Mouse (Mus musculus) lung, postnatal 0 days (tissue): Measurements from ENCODE around the gene Cntrob.
A peak's percentile ranks its signal among the peaks of the same experiment; 100 is the strongest.

Experiments
- CTCF ChIP-seq: IDR thresholded peaks from 2 replicates; pipeline ENCODE4 v1.5.1; 2016; ENCODE audit warnings: antibody characterized with exemption, mild to moderate bottlenecking
- EP300 ChIP-seq: IDR thresholded peaks from 2 replicates; pipeline ENCODE4 v1.6.1; 2016; ENCODE audit warnings: antibody characterized with exemption, mild to moderate bottlenecking, control low read depth

DNA sequence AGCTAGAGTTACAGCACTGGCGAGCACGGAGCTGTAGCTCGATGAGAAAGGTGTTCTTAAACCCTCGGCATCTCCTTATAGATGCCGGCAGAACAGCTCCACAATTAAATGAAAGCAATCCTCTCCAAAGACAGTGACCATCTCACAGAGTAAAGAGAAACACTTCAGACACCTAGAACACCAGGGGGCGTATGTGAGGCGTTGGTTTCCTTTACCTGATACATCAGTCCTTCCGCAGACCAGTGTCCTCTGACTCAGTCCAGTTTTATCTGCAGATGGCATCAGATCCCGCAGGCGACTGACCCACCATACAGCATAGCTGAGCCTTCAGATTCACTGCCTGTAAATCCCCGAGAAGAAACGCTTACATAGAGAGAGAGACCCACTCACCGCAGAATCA, 54.0 kb downstream of the Cntrob start:
- TF ChIP-seq CTCF: peak; percentile 89
- TF ChIP-seq EP300: no peak
